Mouse (Mus musculus): ENCODE data around the gene L1cam. TPM values are rescaled to one million over a fixed set of nuclear protein-coding genes. Genes with fewer than 3 reads are reported as not detected.

The L1cam gene
- total and polyA plus RNA-seq, 3 experiments: 2.1 to 3.7 (median 2.9) TPM

GRCm38 (mm10) chrX:73921823-73922549 lies 26.1 kb upstream of the L1cam start, which contains the start of the genes Arhgap4 and Naa10:
TSS of gene Arhgap4 (minus strand) at chrX:73921870.
TSS of gene Naa10 (minus strand) at chrX:73921944.
- intact Hi-C loops (cut with DNase I): loop anchor here (2.0 kb wide), 1 partner anchor 41 kb away; no protein-coding TSS in a partner anchor
- H3K36me3 ChIP-seq (ENCODE audit: control insufficient read depth, insufficient read depth, low read length): no peaks in the 10 kb centered on the region
- TF ChIP-seq POLR2A (IDR thresholded peaks at IDR 0.05; ENCODE audit: insufficient read depth, low read depth, low read length) (peak; percentile 74), EP300 (IDR thresholded peaks at IDR 0.05; ENCODE audit: insufficient read depth, low read depth, low read length) (no peak), CTCF (IDR thresholded peaks at IDR 0.05) (no peak)

GRCm38 (mm10) chrX:73921285-73921822 lies 25.4 kb upstream of the L1cam start:
- Histone ChIP-seq H3K9ac (ENCODE audit: low read depth, low read length) (peak overlapping the region; percentile 87), H3K79me2 (replicated peaks; ENCODE audit: control insufficient read depth, insufficient read depth, low read length) (no peaks in the 10 kb centered on the region), H3K27ac (peak overlapping the region; percentile 80), H3K4me3 (peak overlapping the region; percentile 69), H3K27me3 (ENCODE audit: control insufficient read depth, insufficient read depth, low read length) (no peaks in the 10 kb centered on the region), H3K36me3 (ENCODE audit: control insufficient read depth, insufficient read depth, low read length) (no peaks in the 10 kb centered on the region), H3K4me1 (ENCODE audit: control insufficient read depth, insufficient read depth, low read length) (no peaks in the 10 kb centered on the region; the same call in 1 of the 2 replicates)
- no peak for DNase-seq
- 21% methylated on average over 34 of the region's 34 CpGs for WGBS
- TF ChIP-seq POLR2A (IDR thresholded peaks at IDR 0.05; ENCODE audit: insufficient read depth, low read depth, low read length): no peak
- no peak for TF ChIP-seq CTCF (IDR thresholded peaks at IDR 0.05)
- no peak for TF ChIP-seq EP300 (IDR thresholded peaks at IDR 0.05; ENCODE audit: insufficient read depth, low read depth, low read length)
- intact Hi-C loops (cut with DNase I): loop anchor here (2.0 kb wide), 1 partner anchor 41 kb away; no protein-coding TSS in a partner anchor

More at GRCm38 (mm10) chrX:73921823-73922549, 26.1 kb upstream of the L1cam start, which contains the start of the genes Arhgap4 and Naa10:
- H3K79me2 ChIP-seq (replicated peaks; ENCODE audit: control insufficient read depth, insufficient read depth, low read length): no peaks in the 10 kb centered on the region
- H3K4me1 ChIP-seq (ENCODE audit: control insufficient read depth, insufficient read depth, low read length): no peaks in the 10 kb centered on the region; the same call in 1 of the 2 replicates
- no peaks in the 10 kb centered on the region for H3K27me3 ChIP-seq (ENCODE audit: control insufficient read depth, insufficient read depth, low read length)
- peak within 1 kb of the TSS; percentile 69 for H3K4me3 ChIP-seq
- 22% methylated on average over 42 of the region's 43 CpGs for WGBS
- peak within 1 kb of the TSS; percentile 80 for H3K27ac ChIP-seq
- DNase-seq: peak; percentile 87 to 90
- peak within 1 kb of the TSS; percentile 87 for H3K9ac ChIP-seq (ENCODE audit: low read depth, low read length)

DNA sequence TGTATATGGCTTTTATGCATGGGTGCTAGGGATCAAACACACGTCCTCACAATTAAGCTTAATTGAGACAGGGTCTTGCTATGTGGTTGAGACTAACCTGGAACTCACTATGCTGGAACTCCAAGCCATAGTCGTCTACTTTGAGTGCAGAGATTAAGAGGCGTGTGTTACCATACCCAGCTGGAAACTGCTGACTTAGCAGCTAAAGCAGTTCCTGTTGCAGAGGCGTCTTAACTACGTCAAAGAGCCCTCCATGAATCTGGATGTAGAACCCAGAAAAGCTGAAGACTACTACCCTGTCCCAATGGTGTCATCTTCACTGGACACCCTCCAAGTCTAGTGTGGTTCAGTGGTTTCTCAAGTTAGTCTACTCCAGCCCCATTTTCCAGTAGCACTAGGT lies 22.7 kb upstream of the L1cam start:
- no peaks in the 10 kb centered on the region; the same call in 1 of the 2 replicates for H3K4me1 ChIP-seq (ENCODE audit: control insufficient read depth, insufficient read depth, low read length)
- 84% methylated on average over 5 of the region's 5 CpGs for WGBS
- DNase-seq: no peak

DNA sequence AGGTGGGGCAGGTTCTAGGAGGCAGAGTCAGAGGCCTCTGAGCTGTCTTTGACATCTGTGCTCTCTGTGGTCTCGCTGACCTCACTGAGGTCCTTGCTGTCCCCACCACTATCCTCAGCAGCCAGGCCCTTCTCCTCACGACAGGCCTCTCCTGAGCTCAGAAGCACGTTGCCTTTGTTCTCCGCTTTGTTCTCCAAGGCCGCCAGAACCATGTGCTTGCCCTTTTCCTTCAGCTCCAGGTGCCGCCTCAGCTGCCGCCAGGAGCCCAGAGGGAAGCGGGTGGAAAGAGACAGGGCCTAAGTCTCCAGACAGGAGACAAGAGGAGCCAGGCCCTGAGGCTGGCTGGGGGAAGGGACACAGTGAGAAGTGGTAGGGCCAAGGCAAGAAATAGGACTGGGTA lies 21.0 kb upstream of the L1cam start:
- intact Hi-C loops (cut with DNase I): no loop called here
- Histone ChIP-seq H3K4me1 (ENCODE audit: control insufficient read depth, insufficient read depth, low read length) (no peaks in the 10 kb centered on the region; the same call in 1 of the 2 replicates), H3K4me3 (no peak overlapping the region), H3K27ac (no peak overlapping the region), H3K9ac (ENCODE audit: low read depth, low read length) (no peak overlapping the region), H3K79me2 (replicated peaks; ENCODE audit: control insufficient read depth, insufficient read depth, low read length) (no peaks in the 10 kb centered on the region), H3K27me3 (ENCODE audit: control insufficient read depth, insufficient read depth, low read length) (no peaks in the 10 kb centered on the region), H3K36me3 (ENCODE audit: control insufficient read depth, insufficient read depth, low read length) (no peaks in the 10 kb centered on the region)
- 84% methylated on average over 8 of the region's 8 CpGs for WGBS
- TF ChIP-seq POLR2A (IDR thresholded peaks at IDR 0.05; ENCODE audit: insufficient read depth, low read depth, low read length): no peak
- no peak for TF ChIP-seq EP300 (IDR thresholded peaks at IDR 0.05; ENCODE audit: insufficient read depth, low read depth, low read length)
- TF ChIP-seq CTCF (IDR thresholded peaks at IDR 0.05): no peak
- no peak for DNase-seq

More for the DNA sequence above, 22.7 kb upstream of the L1cam start:
- no peak overlapping the region for H3K4me3 ChIP-seq
- H3K27ac ChIP-seq: no peak overlapping the region
- H3K79me2 ChIP-seq (replicated peaks; ENCODE audit: control insufficient read depth, insufficient read depth, low read length): no peaks in the 10 kb centered on the region
- TF ChIP-seq POLR2A (IDR thresholded peaks at IDR 0.05; ENCODE audit: insufficient read depth, low read depth, low read length): no peak
- no peak for TF ChIP-seq EP300 (IDR thresholded peaks at IDR 0.05; ENCODE audit: insufficient read depth, low read depth, low read length)
- TF ChIP-seq CTCF (IDR thresholded peaks at IDR 0.05): no peak
- intact Hi-C loops (cut with DNase I): no loop called here
- H3K9ac ChIP-seq (ENCODE audit: low read depth, low read length): no peak overlapping the region
- no peaks in the 10 kb centered on the region for H3K36me3 ChIP-seq (ENCODE audit: control insufficient read depth, insufficient read depth, low read length)
- no peaks in the 10 kb centered on the region for H3K27me3 ChIP-seq (ENCODE audit: control insufficient read depth, insufficient read depth, low read length)

GRCm38 (mm10) chrX:73914827-73915703 lies 19.2 kb upstream of the L1cam start:
- TF ChIP-seq POLR2A (IDR thresholded peaks at IDR 0.05; ENCODE audit: insufficient read depth, low read depth, low read length) (peak; percentile 78), EP300 (IDR thresholded peaks at IDR 0.05; ENCODE audit: insufficient read depth, low read depth, low read length) (0 out of 2 replicates have a peak, but pooled peaks have one; percentile 65), CTCF (IDR thresholded peaks at IDR 0.05) (peak; percentile 58)
- Histone ChIP-seq H3K9ac (ENCODE audit: low read depth, low read length) (peak overlapping the region; percentile 49; the same call in 1 of the 2 replicates), H3K27me3 (ENCODE audit: control insufficient read depth, insufficient read depth, low read length) (no peaks in the 10 kb centered on the region), H3K79me2 (replicated peaks; ENCODE audit: control insufficient read depth, insufficient read depth, low read length) (no peaks in the 10 kb centered on the region), H3K36me3 (ENCODE audit: control insufficient read depth, insufficient read depth, low read length) (no peaks in the 10 kb centered on the region), H3K27ac (peak overlapping the region; percentile 74), H3K4me1 (ENCODE audit: control insufficient read depth, insufficient read depth, low read length) (peaks cover 1% of the 10 kb centered on the region; the same call in 1 of the 2 replicates), H3K4me3 (peak overlapping the region; percentile 29)
- intact Hi-C loops (cut with DNase I): no loop called here
- WGBS: 20% methylated on average over 31 of the region's 31 CpGs
- peak; percentile 76 to 94 for DNase-seq
